Mouse (Mus musculus) ES-Bruce4 (cell line): ENCODE measurements around the gene Ltn1. TPM values are rescaled to one million over a fixed set of nuclear protein-coding genes. Genes with fewer than 3 reads are reported as not detected.

Experiments used
- H3K27ac ChIP-seq: 2 replicates; pipeline ENCODE4 v1.5.1; 2012; ENCODE audit warnings: low read length, inconsistent platforms; ENCODE audit not compliant: insufficient read depth
- H3K27me3 ChIP-seq: 2 replicates; pipeline ENCODE4 v1.6.1; 2012; ENCODE audit warnings: mild to moderate bottlenecking, low read length, inconsistent platforms; ENCODE audit not compliant: control insufficient read depth, poor library complexity, insufficient read depth, severe bottlenecking
- H3K36me3 ChIP-seq: 2 replicates; pipeline ENCODE4 v1.6.1; 2012; ENCODE audit warnings: inconsistent platforms, mild to moderate bottlenecking, low read length, moderate library complexity; ENCODE audit not compliant: control insufficient read depth, poor library complexity, insufficient read depth, severe bottlenecking
- H3K4me1 ChIP-seq: one replicate; pipeline ENCODE4 v1.8.1; 2011; ENCODE audit warnings: low read length; ENCODE audit not compliant: control insufficient read depth, insufficient read depth
- H3K4me3 ChIP-seq: 2 replicates; pipeline ENCODE4 v1.5.1; 2011; ENCODE audit warnings: low read depth, mild to moderate bottlenecking, low read length
- H3K9ac ChIP-seq: 2 replicates; pipeline ENCODE4 v1.6.1; 2012; ENCODE audit warnings: low read depth, mild to moderate bottlenecking, inconsistent platforms; ENCODE audit not compliant: poor library complexity, severe bottlenecking
- H3K9me3 ChIP-seq: replicated peaks from 2 replicates; pipeline ENCODE4 v1.6.1; 2012; ENCODE audit warnings: mild to moderate bottlenecking, low read length, inconsistent platforms; ENCODE audit not compliant: control insufficient read depth, poor library complexity, insufficient read depth, severe bottlenecking
- CTCF ChIP-seq: IDR thresholded peaks from one replicate; pipeline ENCODE4 v1.8.1; 2011; ENCODE audit warnings: low read depth, low read length
- EP300 ChIP-seq: IDR thresholded peaks from 2 replicates; pipeline ENCODE4 v1.6.1; 2011; ENCODE audit warnings: low read depth, low read length; ENCODE audit not compliant: insufficient read depth
- POLR2A ChIP-seq: IDR thresholded peaks from one replicate; pipeline ENCODE4 v1.8.1; 2011; ENCODE audit warnings: low read length; ENCODE audit not compliant: insufficient read depth
- polyA plus RNA-seq: library from polyadenylated mRNA; stranded (reverse); fragments of >200 nt; gene quantifications from 2 replicates; pipeline ENCODE4 v1.2.4, GENCODE M21; 2011; ENCODE audit warnings: low read depth; ENCODE audit not compliant: missing spikeins, insufficient read depth, insufficient read length

Gene Ltn1
- polyA plus RNA-seq, 1 experiment, result 29.0 TPM

- no peak for TF ChIP-seq POLR2A
- no peak for TF ChIP-seq CTCF
- no peak for TF ChIP-seq EP300
- H3K4me1 ChIP-seq, result no peaks in the 10 kb centered on the region
- H3K27ac ChIP-seq, result no peak overlapping the region
- H3K4me3 ChIP-seq, result no peak overlapping the region
- H3K36me3 ChIP-seq, result no peaks in the 10 kb centered on the region
- no peak overlapping the region for H3K9ac ChIP-seq
- no peaks in the 10 kb centered on the region for H3K9me3 ChIP-seq
- no peaks in the 10 kb centered on the region for H3K27me3 ChIP-seq
Observed at GRCm38 (mm10) chr16:87445528-87445927, 13.1 kb upstream of the Ltn1 start.

- no peaks in the 10 kb centered on the region for H3K9me3 ChIP-seq
- no peaks in the 10 kb centered on the region for H3K4me1 ChIP-seq
- H3K27me3 ChIP-seq, result no peaks in the 10 kb centered on the region
- no peak overlapping the region for H3K27ac ChIP-seq
- no peak overlapping the region for H3K9ac ChIP-seq
- TF ChIP-seq CTCF (no peak), EP300 (no peak), POLR2A (no peak)
- H3K4me3 ChIP-seq, result no peak overlapping the region
- no peaks in the 10 kb centered on the region for H3K36me3 ChIP-seq
Observed at GRCm38 (mm10) chr16:87445110-87445509, 12.7 kb upstream of the Ltn1 start.

- Histone ChIP-seq H3K36me3 (no peaks in the 10 kb centered on the region), H3K27me3 (no peaks in the 10 kb centered on the region), H3K4me1 (no peaks in the 10 kb centered on the region), H3K4me3 (no peak overlapping the region), H3K27ac (no peak overlapping the region), H3K9me3 (no peaks in the 10 kb centered on the region), H3K9ac (no peak overlapping the region)
- no peak for TF ChIP-seq CTCF
- TF ChIP-seq POLR2A, result no peak
- TF ChIP-seq EP300, result no peak
Observed at GRCm38 (mm10) chr16:87444071-87444470, 11.7 kb upstream of the Ltn1 start.

GRCm38 (mm10) chr16:87443245-87443644, 10.8 kb upstream of the Ltn1 start:
- TF ChIP-seq POLR2A (no peak), CTCF (no peak), EP300 (no peak)
- no peaks in the 10 kb centered on the region for H3K36me3 ChIP-seq

GRCm38 (mm10) chr16:87442291-87442690, 9.9 kb upstream of the Ltn1 start:
- H3K27me3 ChIP-seq, result no peaks in the 10 kb centered on the region
- no peak overlapping the region for H3K4me3 ChIP-seq
- TF ChIP-seq EP300 (no peak), CTCF (no peak), POLR2A (no peak)
- H3K27ac ChIP-seq, result no peak overlapping the region
- H3K9ac ChIP-seq, result no peak overlapping the region
- H3K9me3 ChIP-seq, result no peaks in the 10 kb centered on the region
- H3K4me1 ChIP-seq, result no peaks in the 10 kb centered on the region
- no peaks in the 10 kb centered on the region for H3K36me3 ChIP-seq

More at GRCm38 (mm10) chr16:87443245-87443644, 10.8 kb upstream of the Ltn1 start:
- H3K27ac ChIP-seq, result no peak overlapping the region
- H3K4me1 ChIP-seq, result no peaks in the 10 kb centered on the region
- no peak overlapping the region for H3K9ac ChIP-seq
- no peak overlapping the region for H3K4me3 ChIP-seq
- H3K27me3 ChIP-seq, result no peaks in the 10 kb centered on the region
- H3K9me3 ChIP-seq, result no peaks in the 10 kb centered on the region

GRCm38 (mm10) chr16:87441089-87441488, 8.7 kb upstream of the Ltn1 start:
- H3K4me1 ChIP-seq, result no peaks in the 10 kb centered on the region
- peak overlapping the region; percentile 93 for H3K4me3 ChIP-seq
- H3K9me3 ChIP-seq, result no peaks in the 10 kb centered on the region
- no peak for TF ChIP-seq EP300
- H3K27ac ChIP-seq, result no peak overlapping the region
- H3K9ac ChIP-seq, result peak overlapping the region; percentile 61
- no peaks in the 10 kb centered on the region for H3K36me3 ChIP-seq
- no peaks in the 10 kb centered on the region for H3K27me3 ChIP-seq
